Mouse (Mus musculus) brain, adult 2 months (tissue): ENCODE data around the gene Syne1.

Experiments used
- DNase-seq: peaks from one replicate; pipeline ENCODE4 v3.0.0; 2011; ENCODE audit warnings: low read depth, low spot score

Syne1 gene

GRCm38 (mm10) chr10:4977374-4977773 lies 573.9 kb downstream of the Syne1 start:
- DNase-seq: no peak

- DNase-seq: peak; percentile 40
Measured at GRCm38 (mm10) chr10:4976557-4976956, 574.7 kb downstream of the Syne1 start.

DNA sequence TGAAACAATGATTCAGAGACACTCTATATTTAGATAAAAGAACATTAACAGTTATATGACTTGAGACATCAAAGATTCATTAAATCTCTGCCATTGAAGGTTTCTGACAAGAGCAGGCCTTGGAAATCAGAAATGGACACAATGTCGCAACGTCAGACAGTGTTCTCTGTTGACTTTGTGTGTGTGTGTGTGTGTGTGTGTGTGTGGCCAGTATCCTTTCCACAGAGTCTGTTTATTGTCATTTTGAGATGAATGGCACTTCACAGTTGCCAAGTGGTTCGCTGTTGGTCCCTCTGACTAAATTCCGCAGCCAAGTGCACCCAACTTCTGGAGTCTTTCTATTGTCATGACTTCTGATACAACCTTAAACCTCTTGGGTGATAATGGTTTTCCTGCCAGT lies 577.0 kb downstream of the Syne1 start:
- no peak for DNase-seq

DNA sequence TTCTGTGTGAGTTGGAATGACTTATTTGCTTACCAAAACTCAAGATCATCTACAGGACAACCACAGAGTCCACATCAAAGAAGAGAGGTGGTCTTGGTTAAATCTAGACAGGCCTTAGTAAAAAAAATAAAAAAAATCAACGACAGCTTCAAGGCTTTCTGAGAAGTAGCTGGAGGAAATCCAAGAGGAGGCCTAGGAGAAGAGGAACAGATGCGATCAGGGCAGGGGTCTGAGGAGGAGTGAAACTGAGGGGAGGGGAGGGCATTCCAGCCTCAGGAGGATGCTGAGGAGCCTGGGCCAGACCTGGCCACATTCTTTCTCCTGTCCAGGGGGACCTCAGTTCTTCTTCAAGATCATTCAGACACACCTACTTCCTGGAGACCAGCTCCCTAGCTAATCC lies 579.3 kb downstream of the Syne1 start:
- no peak for DNase-seq

GRCm38 (mm10) chr10:4971586-4971985 lies 579.7 kb downstream of the Syne1 start:
- DNase-seq: no peak

GRCm38 (mm10) chr10:4971156-4971555 lies 580.1 kb downstream of the Syne1 start:
- no peak for DNase-seq
